Mouse (Mus musculus) liver, embryonic 14.5 days (tissue): ENCODE results near the gene Twist1.

Experiments used
- CTCF ChIP-seq: IDR thresholded peaks from 2 replicates; pipeline ENCODE4 v1.5.1; 2016; ENCODE audit warnings: antibody characterized with exemption, low read depth, control low read depth
- EP300 ChIP-seq: IDR thresholded peaks from 2 replicates; pipeline ENCODE4 v1.6.1; 2016; ENCODE audit warnings: antibody characterized with exemption, low read depth

DNA sequence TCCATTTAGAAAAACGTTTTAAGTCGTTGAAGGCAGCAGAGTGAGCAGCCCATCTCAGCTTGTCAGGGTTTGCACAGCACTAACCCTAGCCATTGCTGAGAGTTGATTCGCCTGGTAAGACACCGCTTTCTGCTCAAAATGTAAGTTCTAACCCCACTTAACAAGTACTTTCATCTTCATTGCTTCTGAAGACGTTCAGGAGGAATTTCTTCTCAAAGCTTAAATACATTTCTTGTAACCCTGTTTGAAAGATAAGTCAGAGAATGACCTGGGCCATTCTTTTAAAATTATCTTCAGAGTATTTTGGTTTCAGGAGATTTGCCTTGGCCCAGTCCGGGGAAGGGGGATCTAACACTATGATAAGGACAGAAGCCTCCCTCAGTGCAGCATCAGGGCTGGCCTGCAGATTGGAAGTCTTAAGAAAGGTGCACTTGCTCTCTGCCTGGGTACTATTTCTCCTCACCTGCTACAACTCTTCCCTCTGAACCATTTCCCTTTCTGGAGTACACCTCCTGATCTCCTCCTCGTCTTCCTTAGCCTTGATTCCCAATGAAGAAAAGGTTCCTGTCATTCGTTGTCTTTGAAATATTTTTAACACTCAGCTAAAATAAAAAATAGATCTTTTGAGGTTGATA lies 2.4 kb upstream of the Twist1 start:
- TF ChIP-seq CTCF (no peak), EP300 (no peak)
